Mouse (Mus musculus) CD4-positive naive resting alpha-beta T cell, adult 57 days (primary cell): ENCODE data around the gene Ddx6. TPM values are rescaled to one million over a fixed set of nuclear protein-coding genes. Genes with fewer than 3 reads are reported as not detected.

Experiments
- total RNA-seq: library from RNA; stranded (reverse); gene quantifications from one replicate; pipeline ENCODE4 v1.2.4, GENCODE M21; 2023

Ddx6 gene
- 223 TPM for total RNA-seq

DNA sequence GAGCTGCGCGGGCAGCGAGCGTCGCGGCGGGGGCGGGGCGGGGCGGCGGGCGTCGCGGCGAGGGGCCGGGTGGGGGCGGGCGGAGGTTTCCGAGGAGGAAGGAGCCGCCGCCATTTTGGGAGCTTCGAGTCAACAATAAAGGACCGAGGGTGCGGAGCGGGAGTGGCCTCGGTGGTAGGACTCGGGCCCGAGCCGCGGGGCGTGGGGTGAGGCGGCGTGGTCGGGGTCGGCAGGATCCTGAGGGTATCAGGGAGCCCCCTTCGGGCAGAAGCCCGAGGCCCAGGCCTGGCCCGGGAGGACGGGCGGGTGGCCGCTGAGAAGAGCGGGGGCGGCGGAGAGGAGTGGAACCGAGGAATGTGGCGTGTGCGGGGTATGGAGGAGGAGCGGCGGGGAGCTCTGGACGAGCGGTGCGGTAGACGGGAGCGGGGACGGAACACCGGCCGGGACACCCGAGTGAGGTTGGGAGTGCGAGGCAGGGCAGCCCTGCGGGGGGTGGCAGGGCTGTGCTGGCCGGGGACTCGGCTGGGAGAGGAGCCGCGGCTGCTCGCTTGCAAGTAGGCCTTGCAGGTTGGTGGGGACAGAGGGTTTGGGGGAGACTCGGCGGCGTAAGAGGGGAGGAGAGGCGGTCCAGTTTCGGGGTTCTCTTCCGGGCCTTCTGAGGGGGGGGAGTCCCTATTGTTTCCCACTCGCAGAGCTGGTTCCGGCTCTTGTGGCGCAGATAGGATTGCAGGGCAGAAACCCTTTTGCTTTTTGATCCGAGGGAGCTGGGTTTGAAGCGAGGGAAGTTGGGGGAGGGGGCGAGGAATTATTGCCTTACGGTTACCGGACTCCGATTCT lies at the start of gene Ddx6:
TSS of gene Ddx6 (plus strand) at position 114 of the 837 bp plus-strand sequence.

DNA sequence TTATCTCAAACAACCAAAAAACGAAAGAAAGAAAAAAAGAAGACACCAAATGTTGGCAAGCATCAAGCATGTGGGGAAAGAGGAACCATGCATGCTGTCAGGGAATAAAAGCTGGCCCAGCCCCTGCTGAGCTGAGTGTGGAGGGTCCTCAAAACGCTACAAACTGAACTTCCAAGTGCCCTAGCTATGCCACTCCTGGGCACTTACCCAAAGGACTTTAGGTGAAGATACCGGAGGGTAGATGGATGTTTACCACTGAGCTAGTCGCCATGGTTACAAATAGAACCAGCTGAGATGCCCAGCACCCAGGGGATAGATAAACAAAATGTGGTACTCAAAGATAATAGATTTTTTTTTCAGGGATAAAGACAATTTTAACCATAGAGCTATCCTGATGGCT lies 43.1 kb upstream of the Ddx6 start, which contains the start of gene Cxcr5:
TSS of gene Cxcr5 (minus strand) at position 281 of the 400 bp plus-strand sequence.

DNA sequence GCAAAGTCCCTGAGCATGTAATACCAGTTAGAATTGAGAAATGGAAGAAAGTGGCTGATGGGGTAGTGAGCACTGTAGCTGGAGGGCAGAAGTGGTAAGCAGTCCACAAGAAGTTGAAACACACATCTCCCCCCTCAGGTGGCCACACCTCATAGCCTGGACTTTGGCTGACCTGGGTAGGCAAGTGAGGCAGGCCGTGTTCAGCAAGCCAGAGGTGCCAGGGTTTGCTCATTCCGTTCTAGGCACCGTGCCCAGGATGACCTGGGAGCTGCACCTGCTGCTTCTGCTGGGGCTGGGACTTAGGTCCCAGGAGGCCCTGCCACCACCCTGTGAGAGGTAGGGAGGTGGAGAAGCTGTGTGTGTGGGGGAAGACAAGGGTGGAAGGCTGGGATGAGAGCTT lies 68.3 kb downstream of the Ddx6 start, which contains the start of gene Treh:
TSS of gene Treh (plus strand) at position 229 of the 400 bp plus-strand sequence.

Other genes starting within 250 kb of the Ddx6 start
- gene Vps11, start 243.2 kb upstream of the Ddx6 start, total RNA-seq: 56.4 TPM
- gene Hyou1, start 225.4 kb upstream of the Ddx6 start, total RNA-seq: 64.4 TPM
- gene Slc37a4, start 208.0 kb upstream of the Ddx6 start, total RNA-seq: 16.9 TPM
- 2,873 TPM for gene Rps25, start 197.8 kb upstream of the Ddx6 start, total RNA-seq
- 41.6 TPM for gene Trappc4, start 197.3 kb upstream of the Ddx6 start, total RNA-seq
- gene Ccdc84, start 186.3 kb upstream of the Ddx6 start, total RNA-seq: 44.1 TPM
- not detected for gene Foxr1, start 163.8 kb upstream of the Ddx6 start, total RNA-seq
- not detected for gene Upk2, start 149.9 kb upstream of the Ddx6 start, total RNA-seq
- 176 TPM for gene Bcl9l, start 122.1 kb upstream of the Ddx6 start, total RNA-seq
- gene Cxcr5, start 43.0 kb upstream of the Ddx6 start, total RNA-seq: 15.1 TPM
- gene Treh, start 68.3 kb downstream of the Ddx6 start, total RNA-seq: not detected
- 5.0 TPM for gene Phldb1, start 130.3 kb downstream of the Ddx6 start, total RNA-seq
- 120 TPM for gene Arcn1, start 163.0 kb downstream of the Ddx6 start, total RNA-seq
- 66.4 TPM for gene Ift46, start 163.0 kb downstream of the Ddx6 start, total RNA-seq
- 0.65 TPM for gene Tmem25, start 194.4 kb downstream of the Ddx6 start, total RNA-seq
- gene Ttc36, start 198.2 kb downstream of the Ddx6 start, total RNA-seq: 3.5 TPM